Mouse (Mus musculus): ENCODE data around the gene Nacc1. TPM values are rescaled to one million over a fixed set of nuclear protein-coding genes. Genes with fewer than 3 reads are reported as not detected.

Nacc1 gene
- total and polyA plus RNA-seq, 3 experiments = 42.5 to 106 TPM; not detected in 1

- TF ChIP-seq TAL1 (IDR thresholded peaks at IDR 0.05; ENCODE audit: low read length) (peak; percentile 39), RAD21 (IDR thresholded peaks at IDR 0.05; ENCODE audit: low read depth, low read length) (no peak)
Observed at GRCm38 (mm10) chr8:84647461-84647901, 40.2 kb downstream of the Nacc1 start (continued).

GRCm38 (mm10) chr8:84646800-84647199 lies 40.9 kb downstream of the Nacc1 start:
- Histone ChIP-seq H3K27ac (ENCODE audit: control insufficient read depth, low read depth, low read length) (peak overlapping the region; percentile 39; the same call in 1 of the 2 replicates), H3K4me3 (ENCODE audit: control insufficient read depth in 1 of 2, insufficient read depth in 1 of 2, low read depth in 2 of 2, low read length in 2 of 2) (peak overlapping the region; percentile 35 to 49), H3K27me3 (ENCODE audit: control insufficient read depth in 1 of 2, insufficient read depth in 2 of 2, low read length in 2 of 2) (no peaks in the 10 kb centered on the region), H3K9ac (ENCODE audit: control insufficient read depth, low read depth, low read length, poor library complexity, severe bottlenecking) (no peak overlapping the region; the same call in 1 of the 2 replicates), H3K4me1 (ENCODE audit: control insufficient read depth in 1 of 2, insufficient read depth in 2 of 2, low read length in 2 of 2) (peaks cover 0 to 15% of the 10 kb centered on the region in 2 experiments; a peak in 3 of 4 replicates), H3K36me3 (ENCODE audit: control insufficient read depth in 1 of 2, insufficient read depth in 2 of 2, low read length in 2 of 2) (peaks cover 0 to 9% of the 10 kb centered on the region in 2 experiments; a peak in 2 of 4 replicates), H3K9me3 (replicated peaks; ENCODE audit: insufficient read depth, low read length) (no peaks in the 10 kb centered on the region), H3K79me2 (ENCODE audit: control insufficient read depth, insufficient read depth, low read length, poor library complexity) (no peaks in the 10 kb centered on the region)
- peak; percentile 22 to 41 (median 36); a peak in 5 of 6 replicates for TF ChIP-seq CTCF (IDR thresholded peaks at IDR 0.05 in 2 of 3, conservative IDR thresholded peaks at IDR 0.05 in 1 of 3; ENCODE audit: control insufficient read depth in 1 of 3, insufficient read depth in 1 of 3, low read depth in 2 of 3, low read length in 3 of 3, poor library complexity in 1 of 3, severe bottlenecking in 1 of 3)
- TF ChIP-seq CHD2 (IDR thresholded peaks at IDR 0.05; ENCODE audit: low read length) = no peak
- TF ChIP-seq USF1 (IDR thresholded peaks at IDR 0.05; ENCODE audit: low read depth, low read length) = 0 out of 2 replicates have a peak, but pooled peaks have one; percentile 18
- TF ChIP-seq SMC3 (IDR thresholded peaks at IDR 0.05; ENCODE audit: low read depth, low read length) = peak; percentile 15; the same call in 1 of the 2 replicates
- no peak for TF ChIP-seq MYB (IDR thresholded peaks at IDR 0.05; ENCODE audit: low read depth, low read length)
- TF ChIP-seq EP300 (IDR thresholded peaks at IDR 0.05; ENCODE audit: low read depth in 1 of 2, low read length in 2 of 2) = 0 out of 4 replicates have a peak, but pooled peaks of 1 of the 2 experiments have one; percentile 10
- peak; percentile 73 for DNase-seq (ENCODE audit: low read depth, low spot score)

- Histone ChIP-seq H3K27me3 (ENCODE audit: control insufficient read depth in 1 of 2, insufficient read depth in 2 of 2, low read length in 2 of 2) (no peaks in the 10 kb centered on the region), H3K27ac (ENCODE audit: control insufficient read depth, low read depth, low read length) (no peak overlapping the region), H3K4me1 (ENCODE audit: control insufficient read depth in 1 of 2, insufficient read depth in 2 of 2, low read length in 2 of 2) (peaks cover 7 to 25% of the 10 kb centered on the region in 2 experiments; a peak in 3 of 4 replicates), H3K9me3 (replicated peaks; ENCODE audit: insufficient read depth, low read length) (no peaks in the 10 kb centered on the region), H3K9ac (ENCODE audit: control insufficient read depth, low read depth, low read length, poor library complexity, severe bottlenecking) (no peak overlapping the region), H3K79me2 (ENCODE audit: control insufficient read depth, insufficient read depth, low read length, poor library complexity) (peaks cover 1% of the 10 kb centered on the region; the same call in 1 of the 2 replicates), H3K36me3 (ENCODE audit: control insufficient read depth in 1 of 2, insufficient read depth in 2 of 2, low read length in 2 of 2) (peaks cover 0 to 20% of the 10 kb centered on the region in 2 experiments; a peak in 2 of 4 replicates), H3K4me3 (ENCODE audit: control insufficient read depth in 1 of 2, insufficient read depth in 1 of 2, low read depth in 2 of 2, low read length in 2 of 2) (no peak overlapping the region)
- TF ChIP-seq CHD1 (IDR thresholded peaks at IDR 0.05; ENCODE audit: low read depth, low read length) (no peak), TCF12 (IDR thresholded peaks at IDR 0.05; ENCODE audit: low read depth, low read length) (no peak), GABPA (IDR thresholded peaks at IDR 0.05; ENCODE audit: low read depth, low read length) (no peak), ZNF384 (IDR thresholded peaks at IDR 0.05; ENCODE audit: low read depth, low read length) (no peak), ELF1 (IDR thresholded peaks at IDR 0.05; ENCODE audit: low read depth, low read length) (no peak), NELFE (IDR thresholded peaks at IDR 0.05; ENCODE audit: low read depth, low read length) (no peak), CTCF (IDR thresholded peaks at IDR 0.05 in 2 of 3, conservative IDR thresholded peaks at IDR 0.05 in 1 of 3; ENCODE audit: control insufficient read depth in 1 of 3, insufficient read depth in 1 of 3, low read depth in 2 of 3, low read length in 3 of 3, poor library complexity in 1 of 3, severe bottlenecking in 1 of 3) (no peak), MXI1 (IDR thresholded peaks at IDR 0.05; ENCODE audit: low read depth, low read length) (no peak), ZMIZ1 (IDR thresholded peaks at IDR 0.05; ENCODE audit: low read depth, low read length) (no peak), ZKSCAN1 (IDR thresholded peaks at IDR 0.05; ENCODE audit: low read depth, low read length) (no peak), USF2 (IDR thresholded peaks at IDR 0.05; ENCODE audit: borderline replicate concordance in 1 of 2, insufficient read depth in 1 of 2, low read depth in 1 of 2, low read length in 2 of 2) (no peak), KAT2A (conservative IDR thresholded peaks at IDR 0.05; ENCODE audit: low read depth, low read length) (no peak), MAZ (IDR thresholded peaks at IDR 0.05; ENCODE audit: low read depth, low read length) (no peak), MAX (IDR thresholded peaks at IDR 0.05; ENCODE audit: low read length) (no peak), EP300 (IDR thresholded peaks at IDR 0.05; ENCODE audit: low read depth in 1 of 2, low read length in 2 of 2) (no peak), UBTF (IDR thresholded peaks at IDR 0.05; ENCODE audit: borderline replicate concordance, insufficient read depth, low read depth, low read length) (no peak), GATA1 (IDR thresholded peaks at IDR 0.05; ENCODE audit: low read depth, low read length) (no peak), RCOR1 (IDR thresholded peaks at IDR 0.05; ENCODE audit: low read depth, low read length) (no peak)
- no peak for DNase-seq (ENCODE audit: low read depth, low spot score)
Observed at GRCm38 (mm10) chr8:84643019-84643418, 44.6 kb downstream of the Nacc1 start.
